Mouse (Mus musculus): ENCODE data around the gene Rint1. TPM values are rescaled to one million over a fixed set of nuclear protein-coding genes. Genes with fewer than 3 reads are reported as not detected.
"Not testable (repeated sequence)": the region's sequence is repeated elsewhere in the genome, so short reads cannot be mapped to it uniquely, and the experiment has no call there.

Gene Rint1
- polyA plus RNA-seq, 1 experiment from 2014 or later = 39.3 TPM

DNA sequence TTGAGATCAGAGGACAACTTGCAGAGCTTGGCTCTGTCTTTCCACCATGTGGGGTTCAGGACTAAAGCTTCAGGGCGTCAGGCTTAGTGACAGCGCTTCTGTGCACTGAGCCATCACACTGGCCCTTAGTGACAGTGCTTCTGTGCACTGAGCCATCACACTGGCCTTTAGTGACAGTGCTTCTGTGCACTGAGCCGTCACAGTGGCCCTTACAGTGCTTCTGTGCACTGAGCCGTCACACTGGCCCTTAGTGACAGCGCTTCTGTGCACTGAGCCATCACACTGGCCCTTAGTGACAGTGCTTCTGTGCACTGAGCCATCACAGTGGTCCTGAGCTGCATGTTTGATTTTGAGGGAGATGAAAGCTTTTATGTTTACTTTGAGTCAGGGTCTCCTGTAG, 27.3 kb downstream of the Rint1 start:
- Histone ChIP-seq H3K36me3 (ENCODE audit: control insufficient read depth, insufficient read depth, low read length) (peaks cover 58% of the 10 kb centered on the region), H3K27me3 (ENCODE audit: control insufficient read depth, insufficient read depth, low read length) (no peaks in the 10 kb centered on the region)
- no peak for ATAC-seq (ENCODE audit: insufficient read depth, low FRiP score)

GRCm38 (mm10) chr5:23816681-23817080, 29.2 kb downstream of the Rint1 start:
- WGBS = 90% methylated on average over 15 of the region's 15 CpGs
- Histone ChIP-seq H3K9me3 (replicated peaks; ENCODE audit: control insufficient read depth, low read length) (no peaks in the 10 kb centered on the region), H3K27ac (ENCODE audit: low read length) (no peak overlapping the region), H3K4me3 (replicated peaks; ENCODE audit: low read length) (no peak overlapping the region), H3K27me3 (ENCODE audit: control insufficient read depth, insufficient read depth, low read length) (no peaks in the 10 kb centered on the region), H3K4me2 (ENCODE audit: low read depth, low read length) (no peak overlapping the region), H3K36me3 (ENCODE audit: control insufficient read depth, insufficient read depth, low read length) (peaks cover 54% of the 10 kb centered on the region), H3K9ac (ENCODE audit: low read length) (no peak overlapping the region), H3K4me1 (ENCODE audit: control insufficient read depth, insufficient read depth, low read length) (no peaks in the 10 kb centered on the region)
- no peak for ATAC-seq (ENCODE audit: insufficient read depth, low FRiP score)

More for the DNA sequence above, 27.3 kb downstream of the Rint1 start:
- 91% methylated on average over 5 of the region's 5 CpGs for WGBS
- H3K9me3 ChIP-seq (replicated peaks; ENCODE audit: control insufficient read depth, low read length) = no peaks in the 10 kb centered on the region
- H3K4me1 ChIP-seq (ENCODE audit: control insufficient read depth, insufficient read depth, low read length) = no peaks in the 10 kb centered on the region
- no peak overlapping the region for H3K27ac ChIP-seq (ENCODE audit: low read length)
- H3K4me2 ChIP-seq (ENCODE audit: low read depth, low read length) = no peak overlapping the region
- H3K4me3 ChIP-seq (replicated peaks; ENCODE audit: low read length) = no peak overlapping the region
- H3K9ac ChIP-seq (ENCODE audit: low read length) = no peak overlapping the region

DNA sequence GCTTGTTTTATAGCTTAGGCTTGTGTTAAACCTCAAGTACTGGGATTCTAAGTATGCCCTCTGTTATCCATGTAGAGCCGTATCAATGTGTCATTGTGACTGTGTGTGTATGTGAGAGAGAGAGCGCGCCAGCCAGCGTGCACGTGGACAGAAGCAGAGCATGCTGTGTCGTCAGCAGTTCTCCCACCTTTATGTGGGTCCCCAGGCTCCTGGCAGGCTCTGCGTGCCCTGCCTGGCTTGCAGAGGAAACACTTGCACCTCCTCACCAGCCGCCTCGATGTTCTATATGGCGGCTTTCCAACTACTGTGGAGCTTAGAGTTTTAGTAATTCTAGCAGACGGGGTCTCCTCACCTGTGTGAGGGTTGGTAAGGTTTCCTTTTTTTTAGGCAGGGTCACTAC, 34.8 kb downstream of the Rint1 start:
- 70% methylated on average over 11 of the region's 11 CpGs for WGBS
- H3K9me3 ChIP-seq (replicated peaks; ENCODE audit: control insufficient read depth, low read length) = no peaks in the 10 kb centered on the region
- no peak overlapping the region for H3K9ac ChIP-seq (ENCODE audit: low read length)
- H3K4me3 ChIP-seq (replicated peaks; ENCODE audit: low read length) = no peak overlapping the region
- no peaks in the 10 kb centered on the region for H3K27me3 ChIP-seq (ENCODE audit: control insufficient read depth, insufficient read depth, low read length)
- no peaks in the 10 kb centered on the region for H3K4me1 ChIP-seq (ENCODE audit: control insufficient read depth, insufficient read depth, low read length)
- H3K4me2 ChIP-seq (ENCODE audit: low read depth, low read length) = no peak overlapping the region
- H3K27ac ChIP-seq (ENCODE audit: low read length) = no peak overlapping the region
- ATAC-seq (ENCODE audit: insufficient read depth, low FRiP score) = no peak
- peaks cover 18% of the 10 kb centered on the region for H3K36me3 ChIP-seq (ENCODE audit: control insufficient read depth, insufficient read depth, low read length)

DNA sequence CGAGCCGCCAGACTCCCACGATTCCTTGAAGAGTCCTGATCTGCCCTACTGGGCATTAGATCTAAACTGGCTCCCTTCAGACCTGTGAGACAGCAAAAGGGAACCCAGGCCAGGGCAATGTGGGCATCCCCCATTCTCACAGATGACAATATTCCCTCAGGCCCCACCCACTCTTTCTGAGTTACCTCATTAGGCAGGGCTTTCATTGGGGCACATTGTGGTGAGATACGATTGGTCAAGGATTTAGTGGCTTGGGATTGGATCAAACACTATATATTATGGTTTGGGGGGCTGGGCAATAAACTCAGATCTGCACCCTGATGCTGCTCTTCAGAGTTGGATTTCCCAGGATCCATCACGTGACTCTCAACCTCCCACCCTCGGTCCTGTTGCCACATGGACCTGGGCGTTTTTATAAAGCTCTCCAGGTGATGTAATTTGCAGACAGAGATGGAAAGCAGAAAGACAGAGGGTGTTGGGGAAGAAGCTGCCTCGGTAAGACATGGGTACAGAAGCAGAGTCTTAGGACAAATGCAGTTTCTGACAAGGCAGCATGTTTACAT, 36.7 kb downstream of the Rint1 start:
- Histone ChIP-seq H3K9me3 (replicated peaks; ENCODE audit: control insufficient read depth, low read length) (no peaks in the 10 kb centered on the region), H3K36me3 (ENCODE audit: control insufficient read depth, insufficient read depth, low read length) (peaks cover 9% of the 10 kb centered on the region; the same call in 1 of the 2 replicates), H3K4me2 (ENCODE audit: low read depth, low read length) (no peak overlapping the region), H3K4me1 (ENCODE audit: control insufficient read depth, insufficient read depth, low read length) (no peaks in the 10 kb centered on the region), H3K27me3 (ENCODE audit: control insufficient read depth, insufficient read depth, low read length) (no peaks in the 10 kb centered on the region), H3K9ac (ENCODE audit: low read length) (no peak overlapping the region), H3K27ac (ENCODE audit: low read length) (no peak overlapping the region), H3K4me3 (replicated peaks; ENCODE audit: low read length) (no peak overlapping the region)
- WGBS = 79% methylated on average over 8 of the region's 8 CpGs
- no peak for ATAC-seq (ENCODE audit: insufficient read depth, low FRiP score)

- Histone ChIP-seq H3K9ac (ENCODE audit: low read length) (no peak overlapping the region), H3K4me3 (replicated peaks; ENCODE audit: low read length) (no peak overlapping the region), H3K36me3 (ENCODE audit: control insufficient read depth, insufficient read depth, low read length) (no peaks in the 10 kb centered on the region), H3K4me1 (ENCODE audit: control insufficient read depth, insufficient read depth, low read length) (no peaks in the 10 kb centered on the region), H3K27ac (ENCODE audit: low read length) (no peak overlapping the region), H3K4me2 (ENCODE audit: low read depth, low read length) (no peak overlapping the region), H3K9me3 (replicated peaks; ENCODE audit: control insufficient read depth, low read length) (no peaks in the 10 kb centered on the region), H3K27me3 (ENCODE audit: control insufficient read depth, insufficient read depth, low read length) (peaks cover 8% of the 10 kb centered on the region; the same call in 1 of the 2 replicates)
- no peak for ATAC-seq (ENCODE audit: insufficient read depth, low FRiP score)
- WGBS = 33% methylated on average over 11 of the region's 11 CpGs
Measured at GRCm38 (mm10) chr5:23826321-23827004, 39.0 kb downstream of the Rint1 start.

DNA sequence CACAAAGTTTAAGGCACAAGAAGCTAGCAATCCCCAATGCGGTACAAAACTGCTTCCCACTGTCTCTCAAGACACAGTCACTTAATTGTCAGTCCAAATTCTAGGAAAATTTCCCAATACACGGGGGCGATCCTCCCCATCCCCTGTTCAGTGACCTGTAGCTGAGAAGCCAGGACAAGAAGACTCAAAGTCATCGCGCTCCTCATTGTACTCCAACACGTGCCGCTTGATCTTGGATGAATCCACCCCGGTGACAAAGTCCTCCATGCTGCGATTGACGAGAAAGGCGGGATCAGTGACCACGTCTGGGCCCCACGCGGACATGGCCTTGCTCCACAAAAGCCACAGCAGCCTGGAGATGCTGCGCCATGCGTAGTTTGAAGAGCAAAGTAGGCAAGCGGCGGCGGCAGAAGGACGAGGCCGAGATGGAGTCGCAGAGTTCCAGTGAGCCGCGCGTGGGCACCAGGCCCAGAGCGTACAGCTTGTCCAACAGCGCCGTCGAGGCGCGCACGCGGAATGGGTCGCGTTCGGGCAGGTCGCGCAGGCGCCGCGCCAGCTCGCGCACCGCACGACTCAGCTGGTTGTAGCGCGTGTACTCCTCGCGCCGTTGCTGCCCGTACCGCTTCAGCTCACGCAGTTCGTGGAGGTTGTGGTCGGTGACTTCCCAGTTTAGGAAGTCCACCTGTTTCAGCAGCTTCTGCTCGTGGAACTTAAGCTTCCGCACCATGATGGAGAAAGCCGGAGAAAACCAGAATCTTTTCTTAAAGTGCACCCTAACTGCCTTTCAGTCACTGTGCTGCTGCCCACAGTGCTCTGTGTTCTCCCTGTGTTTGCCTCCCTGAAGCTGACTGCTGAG, 43.6 kb downstream of the Rint1 start:
- Histone ChIP-seq H3K9me3 (replicated peaks; ENCODE audit: control insufficient read depth, low read length) (no peaks in the 10 kb centered on the region), H3K4me1 (ENCODE audit: control insufficient read depth, insufficient read depth, low read length) (no peaks in the 10 kb centered on the region), H3K9ac (ENCODE audit: low read length) (no peak overlapping the region), H3K36me3 (ENCODE audit: control insufficient read depth, insufficient read depth, low read length) (no peaks in the 10 kb centered on the region), H3K4me2 (ENCODE audit: low read depth, low read length) (peak overlapping the region; percentile 36), H3K27ac (ENCODE audit: low read length) (no peak overlapping the region), H3K4me3 (replicated peaks; ENCODE audit: low read length) (peak overlapping the region; percentile 19), H3K27me3 (ENCODE audit: control insufficient read depth, insufficient read depth, low read length) (peaks cover 14% of the 10 kb centered on the region; the same call in 1 of the 2 replicates)
- no peak for ATAC-seq (ENCODE audit: insufficient read depth, low FRiP score)
- WGBS = 40% methylated on average over 58 of the region's 58 CpGs

- not testable (repeated sequence) for H3K27ac ChIP-seq (ENCODE audit: low read length); H3K9ac ChIP-seq (ENCODE audit: low read length); H3K4me2 ChIP-seq (ENCODE audit: low read depth, low read length); H3K4me3 ChIP-seq (replicated peaks; ENCODE audit: low read length); ATAC-seq (ENCODE audit: insufficient read depth, low FRiP score); H3K9me3 ChIP-seq (replicated peaks; ENCODE audit: control insufficient read depth, low read length); H3K36me3 ChIP-seq (ENCODE audit: control insufficient read depth, insufficient read depth, low read length); H3K4me1 ChIP-seq (ENCODE audit: control insufficient read depth, insufficient read depth, low read length)
- H3K27me3 ChIP-seq (ENCODE audit: control insufficient read depth, insufficient read depth, low read length) = peaks cover 11% of the 10 kb centered on the region; the same call in 1 of the 2 replicates
- 47% methylated on average over 1 of the region's 1 CpGs for WGBS
Measured at GRCm38 (mm10) chr5:23835691-23836090, 48.2 kb downstream of the Rint1 start.

DNA sequence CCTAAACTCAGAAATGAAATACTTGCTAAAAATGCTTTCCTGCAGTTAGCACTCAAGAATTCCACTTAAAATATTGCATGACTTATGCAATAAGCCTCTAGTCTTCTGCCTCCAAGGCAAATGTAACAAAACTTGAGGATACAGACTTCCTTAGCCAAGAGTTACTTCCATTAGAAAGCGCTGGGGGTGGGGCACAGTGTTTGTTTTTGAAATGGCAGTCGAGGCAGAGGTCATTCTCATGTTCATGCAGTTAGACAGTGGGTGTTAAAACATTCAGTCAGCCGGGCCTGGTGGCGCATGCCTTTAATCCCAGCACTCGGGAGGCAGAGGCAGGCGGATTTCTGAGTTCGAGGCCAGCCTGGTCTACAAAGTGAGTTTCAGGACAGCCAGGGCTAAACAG, 50.6 kb downstream of the Rint1 start:
- Histone ChIP-seq H3K27me3 (ENCODE audit: control insufficient read depth, insufficient read depth, low read length) (no peaks in the 10 kb centered on the region), H3K9ac (ENCODE audit: low read length) (no peak overlapping the region), H3K36me3 (ENCODE audit: control insufficient read depth, insufficient read depth, low read length) (no peaks in the 10 kb centered on the region; the same call in 1 of the 2 replicates), H3K9me3 (replicated peaks; ENCODE audit: control insufficient read depth, low read length) (no peaks in the 10 kb centered on the region), H3K4me2 (ENCODE audit: low read depth, low read length) (no peak overlapping the region), H3K27ac (ENCODE audit: low read length) (no peak overlapping the region), H3K4me3 (replicated peaks; ENCODE audit: low read length) (no peak overlapping the region), H3K4me1 (ENCODE audit: control insufficient read depth, insufficient read depth, low read length) (peaks cover 4% of the 10 kb centered on the region)
- WGBS = 84% methylated on average over 7 of the region's 7 CpGs
- ATAC-seq (ENCODE audit: insufficient read depth, low FRiP score) = no peak

All from stomach, embryonic 16.5 days (tissue).